Mouse (Mus musculus) lung, adult 18-20 months (tissue): ENCODE measurements around the gene Slc1a7.

ENCODE experiments used
- DNase-seq, 2 experiments: peaks; one replicate each; pipeline ENCODE4 v3.0.0; 2022; ENCODE audit warnings: mixed read lengths in 2 of 2

The Slc1a7 gene

DNA sequence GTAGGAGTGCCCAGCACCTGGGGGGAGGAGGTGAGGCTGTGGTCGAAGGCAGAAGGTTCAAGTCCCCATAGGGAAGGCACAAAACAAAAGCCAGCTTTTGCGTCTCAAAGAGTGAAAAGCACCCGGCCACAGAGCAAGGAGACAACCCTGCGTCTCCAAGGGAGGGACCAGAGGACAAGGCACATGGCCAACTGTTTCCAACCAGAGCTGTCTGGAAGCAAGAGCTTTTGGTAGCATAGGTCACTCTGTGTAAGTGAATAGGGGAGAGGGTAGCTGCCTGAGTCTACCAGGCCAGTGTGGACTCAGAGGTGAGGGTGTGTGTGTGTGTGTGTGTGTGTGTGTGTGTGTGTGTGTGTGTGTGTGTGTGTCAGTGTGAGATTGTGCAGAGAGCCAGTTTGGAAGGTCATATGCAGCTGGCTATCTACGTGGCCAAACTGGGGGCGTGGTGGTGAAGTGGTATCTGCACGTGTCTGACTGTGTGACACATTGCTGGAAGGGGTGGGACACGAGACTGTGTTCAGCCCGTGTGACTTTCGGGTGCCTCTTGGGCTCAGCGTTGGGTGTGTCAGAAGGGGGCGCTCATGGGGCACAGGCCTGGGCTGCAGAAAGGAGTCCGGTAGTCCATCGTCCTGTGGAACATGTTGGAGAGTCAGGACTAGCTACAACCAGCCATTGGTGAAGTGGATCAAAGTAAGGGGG, 47.1 kb downstream of the Slc1a7 start:
- DNase-seq = peak; percentile 83 to 88

DNA sequence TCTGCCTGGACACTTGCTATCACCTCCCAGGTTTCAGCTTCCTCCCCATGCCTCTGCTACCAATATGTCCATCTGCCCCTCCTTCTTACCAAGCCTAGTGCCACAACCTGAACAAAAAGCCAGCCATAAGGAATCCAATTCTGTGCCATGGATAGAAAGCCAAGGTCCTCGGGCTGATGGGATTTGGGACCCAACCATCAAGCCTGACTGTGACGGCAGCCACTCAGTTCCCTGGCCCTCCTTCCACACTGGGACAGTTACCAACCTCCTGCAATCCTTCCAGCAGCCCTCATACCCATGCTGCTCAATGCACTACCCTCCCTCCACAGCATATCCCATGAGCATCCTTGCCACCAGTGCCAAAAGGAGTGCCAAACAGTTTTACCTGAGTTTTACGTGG, 48.2 kb downstream of the Slc1a7 start:
- no peak for DNase-seq

GRCm38 (mm10) chr4:108017839-108018238, 49.7 kb downstream of the Slc1a7 start:
- DNase-seq = no peak

- DNase-seq = no peak
Observed at GRCm38 (mm10) chr4:108018241-108018923, 50.2 kb downstream of the Slc1a7 start.

GRCm38 (mm10) chr4:108018961-108019921, 51.1 kb downstream of the Slc1a7 start:
- DNase-seq = no peak

- no peak for DNase-seq
Observed at GRCm38 (mm10) chr4:108020178-108020577, 52.0 kb downstream of the Slc1a7 start.

- DNase-seq = no peak
Observed at GRCm38 (mm10) chr4:108023186-108023585, 55.1 kb downstream of the Slc1a7 start.

GRCm38 (mm10) chr4:108024641-108025040, 56.5 kb downstream of the Slc1a7 start:
- peak; percentile 35 to 36 for DNase-seq

DNA sequence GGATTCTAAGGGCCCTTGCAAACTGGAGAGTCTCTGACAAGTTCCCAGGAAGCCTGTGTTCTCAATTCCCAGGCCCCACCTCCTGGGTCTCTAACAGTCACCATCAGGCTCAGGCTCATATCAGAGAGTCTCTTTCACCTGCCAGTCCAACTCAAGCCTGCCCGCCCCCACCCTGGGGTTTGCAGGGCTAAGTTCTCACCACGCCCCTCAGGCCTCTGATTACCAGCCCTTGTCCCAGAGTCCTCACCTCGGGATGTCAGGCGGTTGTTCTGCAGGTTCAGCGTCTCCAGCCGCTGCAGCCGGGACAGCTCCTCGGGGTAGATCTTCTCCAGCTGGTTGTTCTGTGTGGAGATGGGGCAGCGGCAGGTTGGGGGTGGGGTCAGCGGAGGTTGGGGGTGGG, 57.1 kb downstream of the Slc1a7 start:
- peak; percentile 74 to 81 for DNase-seq

- no peak for DNase-seq
Observed at GRCm38 (mm10) chr4:108026193-108026592, 58.1 kb downstream of the Slc1a7 start.

DNA sequence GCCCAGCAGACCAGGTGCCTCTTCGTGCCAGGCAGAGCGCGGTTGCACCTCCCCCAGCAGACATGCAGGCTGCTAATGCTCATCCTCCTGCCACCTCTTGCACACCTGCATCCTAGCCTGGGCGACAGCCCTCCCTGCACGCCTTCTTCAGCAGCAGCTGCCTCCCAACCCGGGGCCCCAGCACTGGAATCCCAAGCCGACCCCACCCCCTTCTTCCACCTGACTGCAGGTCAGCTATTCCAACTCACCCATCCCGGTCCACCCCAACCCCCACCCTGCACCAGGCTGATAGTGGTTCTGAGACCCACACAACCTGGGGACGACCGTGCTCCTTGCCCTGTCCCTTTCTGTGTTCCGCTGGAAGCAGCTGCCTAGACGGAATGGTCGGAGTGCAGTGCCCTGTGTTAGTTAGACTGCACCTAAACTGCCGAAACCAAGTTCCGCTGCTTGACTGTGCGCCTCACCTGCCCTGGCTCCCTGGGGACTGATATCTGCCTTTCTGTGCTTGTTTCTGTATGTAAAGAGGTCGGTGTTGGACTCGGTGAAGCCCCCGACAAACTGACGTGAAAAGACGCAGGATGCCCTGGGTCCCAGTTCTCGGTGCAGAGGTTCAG, 62.9 kb downstream of the Slc1a7 start:
- no peak for DNase-seq

DNA sequence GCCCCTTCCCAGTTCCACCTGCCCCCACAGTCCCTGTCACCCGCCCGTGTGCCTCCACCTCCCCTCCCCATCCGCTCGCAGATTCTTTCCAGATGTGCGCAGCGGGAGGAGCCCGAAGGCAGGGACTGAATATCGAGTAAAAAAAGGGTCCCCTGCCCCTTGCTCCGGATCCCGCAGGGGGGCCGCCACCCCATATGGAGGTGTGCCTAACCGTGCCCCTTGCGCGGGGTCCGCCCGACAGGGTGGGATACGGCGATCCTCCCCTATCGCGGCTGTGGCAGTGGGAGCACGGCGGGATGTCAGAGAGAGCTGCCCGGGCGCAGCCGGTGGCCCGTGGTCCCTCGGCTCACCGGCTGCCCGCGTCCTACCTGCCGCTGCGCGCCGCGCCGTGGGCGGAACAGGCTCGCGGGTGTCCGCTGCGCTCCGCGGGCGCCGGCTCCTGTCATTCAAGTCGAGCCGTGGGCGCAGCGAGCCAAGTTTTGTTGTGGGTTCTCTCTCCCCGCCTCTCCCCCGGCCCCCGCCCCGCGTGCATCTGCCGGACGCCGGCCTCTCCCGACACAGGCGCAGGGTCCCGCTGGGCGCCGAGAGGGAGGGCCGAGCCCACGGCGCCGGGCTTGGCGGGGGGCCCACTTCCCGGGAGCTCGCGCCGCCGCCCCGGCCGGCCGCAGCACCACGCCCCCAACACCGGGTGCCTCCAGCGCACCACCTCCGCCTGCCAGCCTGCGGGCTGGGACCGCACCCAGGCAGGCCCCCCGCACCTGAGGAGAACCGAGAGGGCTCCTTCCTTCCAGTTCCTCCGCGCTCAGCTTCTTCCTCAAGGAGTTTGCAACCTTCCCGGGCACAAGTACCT, 63.6 kb downstream of the Slc1a7 start:
- DNase-seq = peak; percentile 41 to 55

- no peak for DNase-seq
Observed at GRCm38 (mm10) chr4:108032352-108032849, 64.3 kb downstream of the Slc1a7 start.

DNA sequence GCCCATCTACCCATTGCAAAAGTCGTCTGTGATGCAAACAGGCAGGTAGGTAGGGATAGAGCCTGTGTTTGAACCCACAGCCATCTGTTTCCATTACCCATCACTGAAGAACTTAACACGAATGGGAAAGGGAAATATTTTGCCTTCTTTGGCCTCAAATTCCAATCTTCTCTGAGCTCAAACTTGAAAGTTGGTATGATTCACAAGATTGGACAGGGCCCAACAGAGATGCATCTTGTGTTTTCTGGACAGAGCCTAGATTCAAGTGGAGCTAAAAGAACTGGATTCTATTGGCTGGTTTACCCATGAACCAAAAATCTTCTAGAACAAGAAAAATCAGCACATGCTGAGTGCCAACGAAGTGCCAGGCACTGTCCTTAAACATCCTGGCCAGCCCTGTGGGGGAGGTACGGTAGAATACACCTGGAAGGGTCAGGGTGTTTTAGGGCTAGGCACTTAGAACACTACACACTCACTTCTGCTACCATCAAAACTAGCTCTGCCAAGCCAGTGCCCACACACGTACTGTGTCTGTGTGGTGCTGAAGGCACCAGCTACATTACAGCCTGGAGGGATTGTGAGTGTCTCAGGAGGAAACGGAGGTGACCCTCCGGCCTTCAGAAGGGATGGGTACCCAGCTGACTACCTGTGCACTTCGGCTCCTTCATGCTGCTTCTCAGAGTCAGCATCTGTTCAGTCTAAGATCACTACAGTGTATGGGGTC, 65.1 kb downstream of the Slc1a7 start:
- no peak for DNase-seq

- no peak for DNase-seq
Observed at GRCm38 (mm10) chr4:108037027-108037426, 68.9 kb downstream of the Slc1a7 start.

DNA sequence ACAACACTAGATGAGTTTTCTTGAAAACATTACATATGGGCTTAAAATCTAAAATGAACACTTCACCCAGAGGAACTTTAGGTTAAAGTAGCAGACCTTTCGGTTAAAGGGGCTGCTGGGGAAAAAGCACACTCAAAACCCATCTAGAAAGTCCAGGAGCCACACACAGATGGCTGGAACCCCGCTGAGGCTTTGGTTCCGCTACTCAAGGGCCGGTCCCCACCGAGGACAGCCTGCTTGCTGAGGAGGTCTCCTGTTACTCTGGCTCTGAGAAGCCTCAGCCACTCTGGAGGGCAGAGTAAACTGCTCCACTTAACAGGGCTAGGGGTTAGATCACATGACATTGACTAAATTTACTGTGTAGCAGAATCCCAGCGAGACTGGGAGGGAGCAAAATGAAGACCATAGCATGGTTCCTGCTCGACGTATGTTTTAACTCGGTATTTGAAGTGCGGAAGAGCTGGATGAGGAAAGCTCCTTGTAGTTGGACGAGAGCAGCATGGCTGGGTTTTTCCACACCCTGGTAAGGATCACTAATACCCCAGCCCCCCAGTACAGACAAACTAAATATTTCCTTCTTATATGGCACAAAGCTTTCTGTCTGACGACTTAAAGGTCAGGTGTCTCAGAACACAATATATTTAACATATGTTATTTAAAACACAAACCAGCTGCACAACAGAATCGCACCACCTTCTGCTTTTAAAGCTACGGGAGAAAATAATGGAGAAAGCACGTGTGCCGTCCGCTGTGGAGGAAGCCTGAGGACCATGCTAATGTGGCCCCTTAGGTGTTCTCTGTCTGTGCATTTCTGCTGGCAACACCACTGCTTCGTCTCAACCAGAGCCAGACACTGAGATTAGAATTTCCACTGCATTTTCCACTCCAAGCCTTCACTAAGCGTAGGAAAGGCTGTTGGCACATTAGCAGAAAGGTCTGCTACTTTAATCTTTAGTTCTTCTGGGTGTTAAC, 77.3 kb downstream of the Slc1a7 start:
- no peak for DNase-seq

GRCm38 (mm10) chr4:108046136-108046535, 78.0 kb downstream of the Slc1a7 start:
- DNase-seq = no peak

- DNase-seq = peak; percentile 42 to 55
Observed at GRCm38 (mm10) chr4:108051687-108052274, 83.6 kb downstream of the Slc1a7 start.

DNA sequence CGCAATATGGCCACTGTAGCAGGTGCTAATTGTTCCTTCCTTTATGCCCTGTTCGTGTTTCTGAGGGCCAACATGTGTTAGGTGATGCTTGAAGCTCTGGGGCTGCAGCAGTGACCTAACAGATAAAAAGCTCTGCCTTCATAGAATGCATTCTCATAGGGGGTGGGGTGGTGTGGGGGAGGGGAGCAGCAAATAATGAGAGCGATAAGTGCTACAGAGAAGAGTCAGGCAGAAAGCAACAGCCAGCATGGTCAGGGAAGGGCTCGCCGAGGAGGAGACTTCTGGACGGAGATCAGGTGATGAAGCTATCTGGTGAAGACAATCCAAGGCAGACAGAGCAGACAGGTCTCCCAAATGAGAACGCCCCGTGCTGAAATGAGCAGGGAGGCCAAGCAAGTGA, 84.5 kb downstream of the Slc1a7 start:
- no peak for DNase-seq
